In genomic region chr9:58567682-58568081, GRCm38 (mm10) we compare ENCODE assay signal across 10 mouse cellular contexts. TPM values are rescaled to one million over a fixed set of nuclear protein-coding genes. Genes with fewer than 3 reads are reported as not detected.
DNase-seq lines count a peak whose midpoint lies in the region; ATAC-seq and TF ChIP-seq lines count a peak whose summit lies in the region.
"Had no signal": no experiment of that assay in that cellular context is flagged by ENCODE, and none has a peak within 500 bp of the region (broad histone marks: within the 10 kb centered on the region; RNA-seq: fewer than 3 reads in every experiment).

No protein-coding gene starts in this region.

- ATAC-seq in liver, embryonic 14.5 days (ENCODE audit: insufficient read depth): no peak
- no peak for ATAC-seq in neural tube, embryonic 11.5 days (ENCODE audit: insufficient read depth, low FRiP score, low TSS enrichment)

- no peak for TF ChIP-seq POLR2A in brain, embryonic 14.5 days (IDR thresholded peaks at IDR 0.05; ENCODE audit: borderline replicate concordance, extremely low read depth, insufficient read depth, insufficient read length, poor library complexity, severe bottlenecking)

- H3K4me2 ChIP-seq in liver, embryonic 14.5 days (ENCODE audit: low read depth): no peak overlapping the region
- no peak overlapping the region for H3K4me2 ChIP-seq in neural tube, embryonic 11.5 days (ENCODE audit: low read depth)
- H3K4me2 ChIP-seq: limb, embryonic 13.5 days; neural tube, embryonic 13.5 days had no signal

- H3K27ac ChIP-seq in liver, embryonic 14.5 days: no peak overlapping the region
- H3K27ac ChIP-seq in neural tube, embryonic 11.5 days (ENCODE audit: low read depth, low read length): no peak overlapping the region
- H3K27ac ChIP-seq: limb, embryonic 13.5 days; neural tube, embryonic 13.5 days had no signal

- DNase-seq in adrenal gland, postnatal 14 days: peak; percentile 24
- DNase-seq in adrenal gland, adult 2 months: no peak
- DNase-seq in liver, embryonic 14.5 days (ENCODE audit: low read depth in 3 of 3, low spot score in 3 of 3): peak in 1 of 3 experiments; percentile 32
- DNase-seq in liver: no peak
- DNase-seq in brain, embryonic 14.5 days (ENCODE audit: low read depth): peak; percentile 31
- peak; percentile 25 for DNase-seq in neural tube, embryonic 11.5 days (ENCODE audit: low spot score)
- DNase-seq in frontal cortex, postnatal 25 days (ENCODE audit: low spot score in 2 of 2): no peak
- DNase-seq in right cerebral cortex, postnatal 4 days: no peak

- no peaks in the 10 kb centered on the region for H3K27me3 ChIP-seq in liver, embryonic 14.5 days (ENCODE audit: control insufficient read depth, insufficient read depth, low read length)
- H3K27me3 ChIP-seq in neural tube, embryonic 11.5 days (ENCODE audit: control insufficient read depth, insufficient read depth, low read length): no peaks in the 10 kb centered on the region
- H3K27me3 ChIP-seq: limb, embryonic 13.5 days; neural tube, embryonic 13.5 days had no signal

- H3K9me3 ChIP-seq in liver, embryonic 14.5 days (ENCODE audit: control insufficient read depth, low read length): no peaks in the 10 kb centered on the region
- no peaks in the 10 kb centered on the region for H3K9me3 ChIP-seq in neural tube, embryonic 11.5 days (ENCODE audit: control insufficient read depth, low read length)
- H3K9me3 ChIP-seq: limb, embryonic 13.5 days; neural tube, embryonic 13.5 days had no signal

- no peak overlapping the region for H3K9ac ChIP-seq in liver, embryonic 14.5 days (replicated peaks)
- no peak overlapping the region for H3K9ac ChIP-seq in neural tube, embryonic 11.5 days (ENCODE audit: low read length)
- H3K9ac ChIP-seq: limb, embryonic 13.5 days; neural tube, embryonic 13.5 days had no signal

- H3K4me1 ChIP-seq in liver, embryonic 14.5 days (replicated peaks; ENCODE audit: control insufficient read depth in 2 of 2, insufficient read depth in 2 of 2, low read length in 1 of 2): no peaks in the 10 kb centered on the region
- no peaks in the 10 kb centered on the region for H3K4me1 ChIP-seq in neural tube, embryonic 11.5 days (ENCODE audit: control insufficient read depth, insufficient read depth, low read length)
- H3K4me1 ChIP-seq: limb, embryonic 13.5 days; neural tube, embryonic 13.5 days had no signal

- no peak overlapping the region for H3K4me3 ChIP-seq in liver, embryonic 14.5 days (ENCODE audit: insufficient read depth in 1 of 2, low read depth in 2 of 2, low read length in 2 of 2)
- H3K4me3 ChIP-seq in neural tube, embryonic 11.5 days (ENCODE audit: low read depth, low read length): no peak overlapping the region
- H3K4me3 ChIP-seq: limb, embryonic 13.5 days; neural tube, embryonic 13.5 days had no signal

- TF ChIP-seq EP300 in liver, embryonic 14.5 days (IDR thresholded peaks at IDR 0.05; ENCODE audit: low read depth): no peak

- H3K36me3 ChIP-seq in liver, embryonic 14.5 days (replicated peaks; ENCODE audit: control insufficient read depth, insufficient read depth, low read depth): no peaks in the 10 kb centered on the region
- no peaks in the 10 kb centered on the region for H3K36me3 ChIP-seq in neural tube, embryonic 11.5 days (ENCODE audit: control insufficient read depth, insufficient read depth, low read length)
- H3K36me3 ChIP-seq: limb, embryonic 13.5 days; neural tube, embryonic 13.5 days had no signal

- peak; percentile 62 for TF ChIP-seq CTCF in liver, embryonic 14.5 days (IDR thresholded peaks at IDR 0.05; ENCODE audit: low read depth)
- no peak; the same call in 1 of the 2 replicates for TF ChIP-seq CTCF in brain, embryonic 14.5 days (IDR thresholded peaks at IDR 0.05; ENCODE audit: borderline replicate concordance, extremely low read depth, insufficient read depth, insufficient read length)

RNA-seq across cellular contexts. Expression of gene Cd276, which starts 12.4 kb away (rescaled TPM):
- 14.1 and 15.0 TPM in 2 replicates for total RNA-seq in adrenal gland, postnatal 14 days (2021)
- 10 to 100 TPM; 11.0 to 12.3 TPM for total RNA-seq in adrenal gland, adult 2 months (2021)
- polyA plus RNA-seq in adrenal gland, adult 2 months (2012; rRNA removed): 7.2 and 9.5 TPM in 2 replicates
- 0.87 and 1.1 TPM in 2 replicates for polyA plus RNA-seq in liver, embryonic 14.5 days (2012; rRNA removed)
- polyA plus RNA-seq in liver, embryonic 14.5 days (2014; fragmentation: Nextera tagmentation; extraction: Ambion mirVana): 1.2 and 1.6 TPM in 2 replicates
- 34.6 and 47.1 TPM in 2 replicates for polyA plus RNA-seq in brain, embryonic 14.5 days (2012; rRNA removed)
- polyA plus RNA-seq in neural tube, embryonic 11.5 days (2014; fragmentation: Nextera tagmentation; extraction: Ambion mirVana): 39.1 and 40.2 TPM in 2 replicates

RNA-seq across cellular contexts. Expression of gene Nptn, which starts 14.4 kb away (rescaled TPM):
- 159 and 169 TPM in 2 replicates for total RNA-seq in adrenal gland, postnatal 14 days (2021)
- total RNA-seq in adrenal gland, adult 2 months (2021): 100 to 1,000 TPM; 200 to 247 TPM
- 204 and 227 TPM in 2 replicates for polyA plus RNA-seq in adrenal gland, adult 2 months (2012; rRNA removed)
- polyA plus RNA-seq in liver, embryonic 14.5 days (2012; rRNA removed): 121 and 145 TPM in 2 replicates
- 107 and 112 TPM in 2 replicates for polyA plus RNA-seq in liver, embryonic 14.5 days (2014; fragmentation: Nextera tagmentation; extraction: Ambion mirVana)
- 342 and 371 TPM in 2 replicates for polyA plus RNA-seq in brain, embryonic 14.5 days (2012; rRNA removed)
- 72.9 and 85.0 TPM in 2 replicates for polyA plus RNA-seq in neural tube, embryonic 11.5 days (2014; fragmentation: Nextera tagmentation; extraction: Ambion mirVana)

Comparison
In these comparisons a context has a peak if more than half of its experiments do, and no peak if none do; other contexts are left out.
1. DNase-seq: peak in adrenal gland, postnatal 14 days (single experiment), brain, embryonic 14.5 days (single experiment) and neural tube, embryonic 11.5 days (single experiment); none in adrenal gland, adult 2 months (single experiment), liver (single experiment), frontal cortex, postnatal 25 days (0 of 2) and right cerebral cortex, postnatal 4 days (single experiment).